Mouse (Mus musculus) heart, adult 2 months (tissue): ENCODE measurements around the gene Ermap. TPM values are rescaled to one million over a fixed set of nuclear protein-coding genes. Genes with fewer than 3 reads are reported as not detected.
A peak's percentile ranks its signal among the peaks of the same experiment; 100 is the strongest.

ENCODE experiments used
- DNase-seq, 2 experiments: peaks; one replicate each; pipeline ENCODE4 v3.0.0; 2021
- H3K27ac ChIP-seq: fragments of 200-600 bp; 2 replicates; pipeline ENCODE4 v1.8.1; 2022
- H3K27me3 ChIP-seq: fragments of 200-500 bp; 2 replicates; pipeline ENCODE4 v1.6.1; 2012; ENCODE audit warnings: mild to moderate bottlenecking, low read length, inconsistent platforms, mixed read lengths; ENCODE audit not compliant: control insufficient read depth, insufficient read depth
- H3K36me3 ChIP-seq: fragments of 200-500 bp; 2 replicates; pipeline ENCODE4 v1.6.1; 2012; ENCODE audit warnings: low read length, inconsistent platforms; ENCODE audit not compliant: control insufficient read depth, insufficient read depth
- H3K4me1 ChIP-seq: fragments of 200-500 bp; 2 replicates; pipeline ENCODE4 v1.6.1; 2011; ENCODE audit warnings: low read length; ENCODE audit not compliant: control insufficient read depth, insufficient read depth
- H3K4me3 ChIP-seq: fragments of 200-600 bp; 2 replicates; pipeline ENCODE4 v1.8.1; 2022
- H3K79me2 ChIP-seq: fragments of 200-500 bp; replicated peaks from 2 replicates; pipeline ENCODE4 v1.6.1; 2012; ENCODE audit warnings: mild to moderate bottlenecking, inconsistent platforms, low read length, moderate library complexity, mixed read lengths; ENCODE audit not compliant: control insufficient read depth, insufficient read depth
- H3K9ac ChIP-seq: fragments of 200-500 bp; 2 replicates; pipeline ENCODE4 v1.6.1; 2012; ENCODE audit warnings: low read depth, mild to moderate bottlenecking, control low read depth, inconsistent platforms, low read length, mixed read lengths
- CTCF ChIP-seq: fragments of 200-600 bp; IDR thresholded peaks from 2 replicates; pipeline ENCODE4 v1.8.1; 2022; ENCODE audit warnings: antibody characterized with exemption, mild to moderate bottlenecking, moderate library complexity
- EP300 ChIP-seq: fragments of 200-500 bp; IDR thresholded peaks from 2 replicates; pipeline ENCODE4 v1.6.1; 2011; ENCODE audit warnings: low read depth, low read length, control low read depth; ENCODE audit not compliant: insufficient read depth
- POLR2A ChIP-seq: fragments of 200-500 bp; IDR thresholded peaks from 2 replicates; pipeline ENCODE4 v1.6.1; 2011; ENCODE audit warnings: mild to moderate bottlenecking, low read depth, low read length, control low read depth; ENCODE audit not compliant: insufficient read depth
- WGBS: fragments of 180-500 bp; shearing (Covaris S2); methylation state at CpG from one replicate; pipeline ENCODE4 v1.1.7; 2018; 5-methylcytosine and 5-hydroxymethylcytosine counted together
- intact Hi-C: fragments of 180-260 bp; cut with DNase I; formaldehyde crosslinking; loops from one replicate; pipeline ENCODE4 v1.15.1; 2025
- polyA plus RNA-seq: library from polyadenylated mRNA; depleted of rRNA; stranded (reverse); fragments of >200 nt; gene quantifications from 2 replicates; pipeline ENCODE4 v1.2.3, GENCODE M21; 2012
- total RNA-seq, 2 experiments: library from RNA; stranded (reverse); gene quantifications; 2 replicates each; pipeline ENCODE4 v1.2.3; 2021

The Ermap gene
- total and polyA plus RNA-seq, 3 experiments = 0.09 to 0.10 TPM; not detected in 1

DNA sequence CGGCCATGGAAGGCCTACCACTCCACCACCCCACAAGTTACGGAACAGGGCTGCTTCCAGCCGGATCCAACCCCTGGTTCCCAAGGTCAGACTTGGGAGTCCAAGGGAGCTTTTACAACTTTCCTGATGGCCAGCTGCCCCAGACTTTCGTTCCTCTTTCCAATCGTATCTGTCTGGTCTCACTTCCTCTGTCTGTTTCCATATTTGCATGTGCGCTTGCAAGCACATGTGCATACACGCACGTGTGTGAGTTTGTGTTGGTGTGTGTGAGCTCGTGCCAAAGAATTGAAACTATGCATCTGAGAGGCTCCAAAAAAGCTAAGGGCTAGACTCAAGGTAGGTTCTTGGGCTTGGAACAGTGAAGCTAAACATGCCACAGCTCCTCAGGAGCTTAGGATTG is 8.4 kb downstream of the Ermap start:
- intact Hi-C loops = no loop called here
- Histone ChIP-seq H3K27me3 (no peaks in the 10 kb centered on the region), H3K36me3 (no peaks in the 10 kb centered on the region), H3K9ac (no peak overlapping the region), H3K4me1 (peaks cover 4% of the 10 kb centered on the region), H3K79me2 (no peaks in the 10 kb centered on the region), H3K27ac (no peak overlapping the region), H3K4me3 (no peak overlapping the region)
- TF ChIP-seq EP300 = no peak
- TF ChIP-seq POLR2A = no peak
- TF ChIP-seq CTCF = no peak
- peak in 1 of 2 experiments; percentile 36 for DNase-seq
- 62% methylated on average over 9 of the region's 9 CpGs for WGBS

DNA sequence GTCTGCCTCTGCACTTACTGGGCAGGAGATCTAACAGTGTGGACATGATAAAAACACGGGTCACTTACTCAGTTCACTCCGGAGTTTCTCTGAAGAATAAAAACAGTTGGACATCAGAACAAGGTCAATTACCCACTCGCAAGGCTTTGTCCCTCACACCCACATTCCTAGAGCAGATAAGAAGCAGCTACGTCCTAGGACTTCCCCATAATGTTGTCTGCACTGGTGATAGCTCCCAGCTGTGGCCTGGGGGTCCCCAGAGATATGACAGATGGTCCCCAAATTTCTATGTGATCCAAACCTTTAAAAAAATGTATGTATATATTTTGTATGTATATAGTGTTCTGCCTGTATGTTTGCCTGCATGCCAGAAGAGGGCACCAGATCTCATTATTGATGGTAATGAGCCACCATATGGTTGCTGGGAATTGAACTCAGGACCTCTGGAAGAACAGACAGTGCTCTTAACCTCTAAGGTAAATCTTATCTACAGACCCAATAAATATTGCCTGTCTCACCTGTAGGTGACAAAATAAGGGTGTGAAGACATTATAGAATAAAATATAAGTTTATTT is 9.6 kb downstream of the Ermap start:
- WGBS = 43% methylated on average over 4 of the region's 4 CpGs
- no peak overlapping the region for H3K27ac ChIP-seq
- no peak for DNase-seq
- H3K4me1 ChIP-seq = peaks cover 4% of the 10 kb centered on the region
- TF ChIP-seq CTCF (peak; percentile 35), POLR2A (no peak), EP300 (no peak)
- no peak overlapping the region for H3K4me3 ChIP-seq
- H3K9ac ChIP-seq = no peak overlapping the region
- intact Hi-C loops = no loop called here
- no peaks in the 10 kb centered on the region for H3K36me3 ChIP-seq
- no peaks in the 10 kb centered on the region for H3K79me2 ChIP-seq
- no peaks in the 10 kb centered on the region for H3K27me3 ChIP-seq

DNA sequence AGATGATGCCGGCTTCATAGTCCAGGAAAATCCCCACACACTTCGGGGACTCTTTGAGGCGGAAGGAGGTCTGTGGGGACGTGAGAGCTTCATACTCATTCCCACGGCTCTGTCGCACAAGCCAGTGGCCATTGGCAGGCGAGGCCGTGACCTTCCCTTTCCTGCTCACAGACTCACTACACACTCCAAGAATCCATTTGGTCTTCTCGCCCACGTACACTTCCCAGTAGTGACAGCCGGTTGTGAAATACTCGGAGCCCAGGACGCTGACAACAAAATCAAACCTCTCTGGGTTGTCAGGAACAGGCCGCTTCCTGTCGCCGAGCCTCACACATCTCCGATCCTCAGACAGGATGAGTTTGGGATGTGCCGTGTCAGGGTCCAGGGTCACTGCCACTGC is 11.5 kb downstream of the Ermap start:
- TF ChIP-seq EP300 = no peak
- no peak for TF ChIP-seq POLR2A
- no peak for TF ChIP-seq CTCF
- Histone ChIP-seq H3K4me3 (no peak overlapping the region), H3K36me3 (no peaks in the 10 kb centered on the region), H3K9ac (no peak overlapping the region), H3K27me3 (no peaks in the 10 kb centered on the region), H3K4me1 (peaks cover 4% of the 10 kb centered on the region), H3K79me2 (no peaks in the 10 kb centered on the region), H3K27ac (peak overlapping the region; percentile 39; the same call in 1 of the 2 replicates)
- DNase-seq = peak; percentile 42 to 48
- intact Hi-C loops = loop anchor here (10.0 kb wide), 1 partner anchor 554 kb away; the partner anchor contains the start of genes Cfap57 and Ebna1bp2
- 37% methylated on average over 18 of the region's 18 CpGs for WGBS

DNA sequence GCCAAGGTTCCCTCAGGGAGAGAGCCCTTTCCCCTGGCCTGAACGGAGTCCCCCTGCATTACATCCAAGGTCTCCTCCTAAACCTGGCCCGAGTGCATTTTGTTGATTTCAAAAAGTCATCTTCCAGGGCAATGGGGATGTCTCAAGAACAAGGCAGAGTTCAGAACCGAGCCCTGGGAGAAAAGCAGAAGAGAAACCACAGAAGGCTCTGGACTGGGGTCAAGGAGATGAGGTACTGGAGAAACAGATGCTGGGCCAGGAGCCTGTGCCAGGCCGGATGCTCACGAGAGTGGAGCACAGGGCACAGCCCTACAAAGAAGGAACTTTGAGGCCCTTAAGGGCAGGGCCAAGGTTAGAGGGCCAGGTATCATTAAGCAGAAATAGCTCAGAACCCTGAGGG is 12.1 kb downstream of the Ermap start:
- Histone ChIP-seq H3K27ac (peak overlapping the region; percentile 39; the same call in 1 of the 2 replicates), H3K4me3 (no peak overlapping the region), H3K4me1 (peaks cover 8% of the 10 kb centered on the region), H3K9ac (no peak overlapping the region), H3K27me3 (no peaks in the 10 kb centered on the region), H3K79me2 (no peaks in the 10 kb centered on the region), H3K36me3 (no peaks in the 10 kb centered on the region)
- TF ChIP-seq POLR2A = no peak
- DNase-seq = peak in 1 of 2 experiments; percentile 57
- WGBS = 59% methylated on average over 5 of the region's 5 CpGs
- intact Hi-C loops = loop anchor here (10.0 kb wide), 1 partner anchor 553 kb away; the partner anchor contains the start of genes Cfap57 and Ebna1bp2

DNA sequence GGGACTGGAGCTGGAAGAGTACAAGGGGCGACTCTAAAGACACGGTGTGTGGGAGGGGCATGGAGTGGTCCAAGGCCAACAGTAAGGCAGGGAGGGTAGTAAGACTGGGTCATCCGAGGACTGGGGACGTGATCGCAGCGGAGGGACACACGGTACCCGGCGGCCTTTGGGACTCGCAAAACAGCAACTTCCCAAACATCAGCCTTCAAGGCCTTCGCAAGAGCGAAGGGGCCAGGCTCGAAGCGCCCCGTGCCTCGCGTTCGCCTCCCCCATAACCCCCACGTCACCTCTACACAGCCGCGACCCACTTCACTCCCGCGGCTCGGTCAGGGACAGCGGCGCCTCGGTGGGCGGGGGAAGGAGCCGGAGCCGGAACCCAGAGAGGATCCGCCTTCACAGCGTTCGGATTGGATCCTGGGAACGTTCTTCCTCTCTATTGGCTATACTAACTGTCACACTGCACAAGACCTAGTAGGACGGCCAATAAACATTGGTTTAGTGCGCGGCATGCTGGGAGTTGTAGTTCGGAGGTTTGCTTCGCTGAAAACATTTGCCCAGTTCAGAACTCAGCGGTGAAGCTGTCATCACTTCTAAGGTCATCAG is 15.9 kb downstream of the Ermap start, which contains the start of gene Zfp691:
Gene Zfp691 (minus strand): TSS at position 345 of the 603 bp plus-strand sequence.
- intact Hi-C loops = loop anchor here (5.0 to 10.0 kb wide), 2 partner anchors 62 to 549 kb away; partner anchors contain the start of genes Cfap57 and Ebna1bp2
- Histone ChIP-seq H3K4me3 (peak within 1 kb of the TSS; percentile 92), H3K4me1 (peaks cover 8% of the 10 kb centered on the region), H3K36me3 (no peaks in the 10 kb centered on the region), H3K9ac (peak within 1 kb of the TSS; percentile 85), H3K27ac (peak within 1 kb of the TSS; percentile 89), H3K79me2 (0 out of 2 replicates have a peak, but pooled peaks cover 1% of the 10 kb centered on the region), H3K27me3 (no peaks in the 10 kb centered on the region)
- TF ChIP-seq POLR2A (peak; percentile 90), EP300 (no peak), CTCF (no peak)
- WGBS = under 1% methylated on average over 39 of the region's 40 CpGs
- peak; percentile 93 to 96 for DNase-seq
